Mouse (Mus musculus): ENCODE results near the gene Jun. TPM values are rescaled to one million over a fixed set of nuclear protein-coding genes. Genes with fewer than 3 reads are reported as not detected.

The Jun gene
- polyA plus RNA-seq, 1 experiment from 2014 or later, result 54.0 TPM

GRCm38 (mm10) chr4:95023350-95023953, 28.6 kb downstream of the Jun start:
- no peaks in the 10 kb centered on the region for H3K9me3 ChIP-seq (replicated peaks; ENCODE audit: control insufficient read depth, low read length, poor library complexity, severe bottlenecking)
- H3K4me2 ChIP-seq (ENCODE audit: low read length), result no peak overlapping the region
- H3K4me1 ChIP-seq (ENCODE audit: control insufficient read depth, insufficient read depth, low read length), result peaks cover 3% of the 10 kb centered on the region; the same call in 1 of the 2 replicates
- no peak overlapping the region for H3K4me3 ChIP-seq (ENCODE audit: low read depth, low read length)
- no peak overlapping the region for H3K27ac ChIP-seq (ENCODE audit: low read length)
- 69% methylated on average over 12 of the region's 12 CpGs for WGBS
- no peak for ATAC-seq
- H3K9ac ChIP-seq (ENCODE audit: low read depth, low read length), result no peak overlapping the region
- H3K27me3 ChIP-seq (ENCODE audit: control insufficient read depth, insufficient read depth, low read depth, low read length), result no peaks in the 10 kb centered on the region
- no peaks in the 10 kb centered on the region for H3K36me3 ChIP-seq (ENCODE audit: control insufficient read depth, insufficient read depth, low read length)

- Histone ChIP-seq H3K36me3 (ENCODE audit: control insufficient read depth, insufficient read depth, low read length) (no peaks in the 10 kb centered on the region), H3K4me3 (ENCODE audit: low read depth, low read length) (no peak overlapping the region), H3K4me1 (ENCODE audit: control insufficient read depth, insufficient read depth, low read length) (peaks cover 3% of the 10 kb centered on the region; the same call in 1 of the 2 replicates), H3K27me3 (ENCODE audit: control insufficient read depth, insufficient read depth, low read depth, low read length) (no peaks in the 10 kb centered on the region), H3K9me3 (replicated peaks; ENCODE audit: control insufficient read depth, low read length, poor library complexity, severe bottlenecking) (no peaks in the 10 kb centered on the region), H3K9ac (ENCODE audit: low read depth, low read length) (no peak overlapping the region), H3K4me2 (ENCODE audit: low read length) (no peak overlapping the region), H3K27ac (ENCODE audit: low read length) (no peak overlapping the region)
- no peak for ATAC-seq
- 86% methylated on average over 12 of the region's 12 CpGs for WGBS
Measured at GRCm38 (mm10) chr4:95021649-95022637, 30.1 kb downstream of the Jun start.

GRCm38 (mm10) chr4:95020201-95020600, 31.8 kb downstream of the Jun start:
- no peaks in the 10 kb centered on the region for H3K4me1 ChIP-seq (ENCODE audit: control insufficient read depth, insufficient read depth, low read length)
- H3K27me3 ChIP-seq (ENCODE audit: control insufficient read depth, insufficient read depth, low read depth, low read length), result no peaks in the 10 kb centered on the region
- 87% methylated on average over 2 of the region's 2 CpGs for whole genome bisulfite sequencing
- no peaks in the 10 kb centered on the region for H3K9me3 ChIP-seq (replicated peaks; ENCODE audit: control insufficient read depth, low read length, poor library complexity, severe bottlenecking)
- no peak overlapping the region for H3K4me3 ChIP-seq (ENCODE audit: low read depth, low read length)
- H3K4me2 ChIP-seq (ENCODE audit: low read length), result no peak overlapping the region
- no peaks in the 10 kb centered on the region for H3K36me3 ChIP-seq (ENCODE audit: control insufficient read depth, insufficient read depth, low read length)
- H3K9ac ChIP-seq (ENCODE audit: low read depth, low read length), result no peak overlapping the region
- H3K27ac ChIP-seq (ENCODE audit: low read length), result no peak overlapping the region
- ATAC-seq, result no peak

GRCm38 (mm10) chr4:95018221-95018620, 33.8 kb downstream of the Jun start:
- Histone ChIP-seq H3K4me2 (ENCODE audit: low read length) (no peak overlapping the region), H3K9ac (ENCODE audit: low read depth, low read length) (no peak overlapping the region), H3K4me3 (ENCODE audit: low read depth, low read length) (no peak overlapping the region), H3K9me3 (replicated peaks; ENCODE audit: control insufficient read depth, low read length, poor library complexity, severe bottlenecking) (no peaks in the 10 kb centered on the region), H3K27me3 (ENCODE audit: control insufficient read depth, insufficient read depth, low read depth, low read length) (no peaks in the 10 kb centered on the region), H3K36me3 (ENCODE audit: control insufficient read depth, insufficient read depth, low read length) (no peaks in the 10 kb centered on the region), H3K4me1 (ENCODE audit: control insufficient read depth, insufficient read depth, low read length) (no peaks in the 10 kb centered on the region), H3K27ac (ENCODE audit: low read length) (no peak overlapping the region)
- no peak for ATAC-seq
- 28% methylated on average over 7 of the region's 7 CpGs for WGBS

GRCm38 (mm10) chr4:95012706-95013105, 39.3 kb downstream of the Jun start:
- no peak overlapping the region for H3K9ac ChIP-seq (ENCODE audit: low read depth, low read length)
- no peaks in the 10 kb centered on the region for H3K4me1 ChIP-seq (ENCODE audit: control insufficient read depth, insufficient read depth, low read length)
- ATAC-seq, result no peak
- no peaks in the 10 kb centered on the region for H3K36me3 ChIP-seq (ENCODE audit: control insufficient read depth, insufficient read depth, low read length)
- no peak overlapping the region for H3K4me3 ChIP-seq (ENCODE audit: low read depth, low read length)
- H3K27me3 ChIP-seq (ENCODE audit: control insufficient read depth, insufficient read depth, low read depth, low read length), result no peaks in the 10 kb centered on the region
- H3K9me3 ChIP-seq (replicated peaks; ENCODE audit: control insufficient read depth, low read length, poor library complexity, severe bottlenecking), result no peaks in the 10 kb centered on the region
- H3K27ac ChIP-seq (ENCODE audit: low read length), result no peak overlapping the region
- WGBS, result 77% methylated on average over 1 of the region's 1 CpGs
- no peak overlapping the region for H3K4me2 ChIP-seq (ENCODE audit: low read length)

GRCm38 (mm10) chr4:95012256-95012655, 39.8 kb downstream of the Jun start:
- Histone ChIP-seq H3K27me3 (ENCODE audit: control insufficient read depth, insufficient read depth, low read depth, low read length) (no peaks in the 10 kb centered on the region), H3K4me3 (ENCODE audit: low read depth, low read length) (no peak overlapping the region), H3K9ac (ENCODE audit: low read depth, low read length) (no peak overlapping the region), H3K27ac (ENCODE audit: low read length) (no peak overlapping the region), H3K4me2 (ENCODE audit: low read length) (no peak overlapping the region), H3K9me3 (replicated peaks; ENCODE audit: control insufficient read depth, low read length, poor library complexity, severe bottlenecking) (no peaks in the 10 kb centered on the region), H3K36me3 (ENCODE audit: control insufficient read depth, insufficient read depth, low read length) (no peaks in the 10 kb centered on the region), H3K4me1 (ENCODE audit: control insufficient read depth, insufficient read depth, low read length) (no peaks in the 10 kb centered on the region)
- ATAC-seq, result no peak

- peak; percentile 90 for ATAC-seq
- Histone ChIP-seq H3K36me3 (ENCODE audit: control insufficient read depth, insufficient read depth, low read length) (no peaks in the 10 kb centered on the region), H3K4me3 (ENCODE audit: low read depth, low read length) (no peak overlapping the region), H3K27me3 (ENCODE audit: control insufficient read depth, insufficient read depth, low read depth, low read length) (no peaks in the 10 kb centered on the region), H3K4me1 (ENCODE audit: control insufficient read depth, insufficient read depth, low read length) (no peaks in the 10 kb centered on the region), H3K9ac (ENCODE audit: low read depth, low read length) (no peak overlapping the region), H3K4me2 (ENCODE audit: low read length) (peak overlapping the region; percentile 29; the same call in 1 of the 2 replicates), H3K9me3 (replicated peaks; ENCODE audit: control insufficient read depth, low read length, poor library complexity, severe bottlenecking) (no peaks in the 10 kb centered on the region), H3K27ac (ENCODE audit: low read length) (no peak overlapping the region)
- 44% methylated on average over 13 of the region's 13 CpGs for WGBS
Measured at GRCm38 (mm10) chr4:95008175-95009057, 43.6 kb downstream of the Jun start.

- Histone ChIP-seq H3K27me3 (ENCODE audit: control insufficient read depth, insufficient read depth, low read depth, low read length) (no peaks in the 10 kb centered on the region), H3K27ac (ENCODE audit: low read length) (no peak overlapping the region), H3K9me3 (replicated peaks; ENCODE audit: control insufficient read depth, low read length, poor library complexity, severe bottlenecking) (no peaks in the 10 kb centered on the region), H3K4me1 (ENCODE audit: control insufficient read depth, insufficient read depth, low read length) (no peaks in the 10 kb centered on the region), H3K4me2 (ENCODE audit: low read length) (no peak overlapping the region), H3K9ac (ENCODE audit: low read depth, low read length) (no peak overlapping the region), H3K36me3 (ENCODE audit: control insufficient read depth, insufficient read depth, low read length) (no peaks in the 10 kb centered on the region), H3K4me3 (ENCODE audit: low read depth, low read length) (no peak overlapping the region)
- ATAC-seq, result peak; percentile 59
- 65% methylated on average over 8 of the region's 8 CpGs for WGBS
Measured at GRCm38 (mm10) chr4:95007759-95008158, 44.3 kb downstream of the Jun start.

Measured in midbrain, embryonic 16.5 days (tissue).